Mouse (Mus musculus): ENCODE results near the gene Eif3d.
A peak's percentile ranks its signal among the peaks of the same experiment; 100 is the strongest.

Eif3d gene

GRCm38 (mm10) chr15:77919441-77919840 lies 51.2 kb downstream of the Eif3d start:
- DNase-seq (ENCODE audit: low spot score) = no peak

GRCm38 (mm10) chr15:77916851-77917544 lies 53.6 kb downstream of the Eif3d start:
- peak; percentile 93 for DNase-seq (ENCODE audit: low spot score)

GRCm38 (mm10) chr15:77915287-77915686 lies 55.3 kb downstream of the Eif3d start:
- no peak for DNase-seq (ENCODE audit: low spot score)

GRCm38 (mm10) chr15:77914507-77914906 lies 56.1 kb downstream of the Eif3d start:
- DNase-seq (ENCODE audit: low spot score) = no peak

GRCm38 (mm10) chr15:77913054-77913453 lies 57.6 kb downstream of the Eif3d start:
- no peak for DNase-seq (ENCODE audit: low spot score)

- no peak for DNase-seq (ENCODE audit: low spot score)
These were observed 58.0 kb downstream of the Eif3d start for GRCm38 (mm10) chr15:77912585-77912984.

- DNase-seq (ENCODE audit: low spot score) = no peak
These were observed 58.6 kb downstream of the Eif3d start for GRCm38 (mm10) chr15:77912048-77912447.

GRCm38 (mm10) chr15:77911065-77911464 lies 59.5 kb downstream of the Eif3d start:
- DNase-seq (ENCODE audit: low spot score) = no peak

All from testis, postnatal 10 days (tissue).